Mouse (Mus musculus) ovary, postnatal 36 days (tissue): Measurements from ENCODE around the gene Mup4.
"Not testable (repeated sequence)": the region's sequence is repeated elsewhere in the genome, so short reads cannot be mapped to it uniquely, and the experiment has no call there.

ENCODE experiments used
- DNase-seq: peaks from one replicate; pipeline ENCODE4 v3.0.0; 2022; ENCODE audit warnings: low spot score, mixed read lengths

Gene Mup4

DNA sequence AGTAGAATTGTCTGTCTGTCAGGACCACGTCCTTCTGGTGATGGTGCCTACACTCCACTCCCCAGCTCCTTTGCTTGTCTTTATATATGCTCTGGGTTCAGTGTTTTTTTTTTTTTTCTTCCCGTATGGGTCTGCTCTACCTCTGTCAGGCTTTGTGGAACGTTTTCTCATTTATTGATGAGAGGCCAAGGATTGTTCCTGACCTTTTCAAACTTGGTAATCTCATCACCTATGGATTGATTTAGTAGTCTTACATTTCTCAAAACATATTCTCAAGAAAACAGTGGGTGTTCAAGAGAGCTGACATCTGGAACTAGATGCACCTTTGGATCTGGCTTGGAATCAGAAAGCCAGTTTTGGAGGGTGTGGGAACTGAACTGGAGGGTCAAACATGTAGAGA lies at the start of gene Mup4:
Gene Mup4, minus strand, starts transcription at position 101 of the 400 bp plus-strand sequence.
- no peak for DNase-seq

DNA sequence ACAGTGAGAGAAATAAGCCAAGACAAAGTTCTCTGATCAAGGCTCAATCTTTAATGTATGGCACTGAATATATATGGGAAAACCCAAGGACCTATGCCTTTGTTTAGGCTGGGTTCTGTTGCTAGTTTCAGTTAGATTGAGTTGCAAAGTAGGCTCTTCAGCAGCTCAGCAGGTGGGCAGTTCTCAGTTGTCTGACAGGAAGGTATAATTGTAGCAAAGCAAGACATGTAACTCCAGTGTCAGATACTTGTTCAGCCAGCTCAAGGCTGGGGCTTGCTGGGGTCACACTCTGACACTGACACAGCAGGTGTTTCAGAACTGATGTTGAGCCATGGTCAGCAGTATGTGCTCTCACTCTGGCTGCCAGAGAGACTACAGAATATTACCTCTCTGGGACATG lies 37.4 kb upstream of the Mup4 start:
- not testable (repeated sequence) for DNase-seq

DNA sequence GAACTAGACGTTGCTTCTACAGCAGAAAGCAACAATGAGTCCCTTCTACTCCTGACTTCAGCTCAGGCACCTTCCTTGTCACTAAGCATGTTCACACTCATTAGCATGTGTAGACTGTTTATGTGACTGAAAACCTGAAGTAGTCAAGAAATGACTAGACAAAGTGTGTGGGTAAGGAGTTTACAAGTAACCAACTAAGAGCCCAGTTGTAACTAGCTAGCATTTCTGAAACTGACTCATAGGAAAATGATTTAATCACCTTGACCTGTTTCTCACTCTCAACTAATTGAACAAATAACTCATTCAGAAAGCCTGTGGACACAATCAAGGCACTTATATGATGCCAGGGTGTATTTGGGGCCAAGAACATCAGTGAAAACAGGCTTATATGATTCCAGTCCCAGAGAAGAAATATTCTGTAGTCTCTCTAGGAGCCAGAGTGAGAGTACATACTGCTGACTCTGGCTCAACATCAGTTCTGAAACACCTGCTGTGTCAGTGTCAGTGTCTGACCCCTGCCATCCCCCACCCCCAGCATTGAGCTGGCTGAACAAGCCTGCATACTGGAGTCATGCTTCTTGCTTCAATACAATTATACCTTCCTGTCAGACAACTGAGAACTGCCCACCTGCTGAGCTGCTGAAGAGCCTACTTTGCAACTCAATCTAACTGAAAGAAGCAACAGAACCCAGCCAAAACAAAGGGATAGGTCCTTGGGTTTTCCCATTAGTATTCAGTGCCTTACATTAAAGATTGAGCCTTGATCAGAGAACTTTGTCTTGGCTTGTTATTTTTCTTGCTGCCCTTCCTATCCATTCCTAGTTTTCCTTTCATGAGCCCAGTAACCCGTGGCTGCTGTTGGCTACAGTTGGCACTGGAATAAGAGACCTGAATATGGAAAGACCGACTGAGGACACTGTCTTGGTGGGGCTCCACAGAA lies 3.2 kb upstream of the Mup4 start, which contains the start of gene Mup6:
Gene Mup6, plus strand, starts transcription at position 890 of the 940 bp plus-strand sequence.
- DNase-seq = no peak

DNA sequence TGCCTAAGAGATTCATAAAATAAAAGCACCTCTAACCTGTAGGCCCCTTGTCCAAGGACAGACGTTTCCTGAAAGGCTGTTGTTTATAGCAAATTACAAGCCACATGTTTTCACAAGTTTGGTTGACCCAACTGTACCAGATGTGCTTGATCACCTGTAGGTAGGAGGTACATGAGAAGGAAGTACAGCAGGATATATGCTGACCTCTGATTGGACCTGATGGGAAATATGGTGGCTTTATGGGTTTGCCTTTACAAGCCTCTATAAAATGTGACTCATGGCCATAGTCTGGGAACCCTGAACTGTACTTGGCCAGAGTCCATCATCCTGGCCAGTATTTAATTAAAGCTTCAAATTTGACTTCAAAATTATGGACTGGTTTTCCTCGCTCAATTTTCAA lies 23.0 kb downstream of the Mup4 start:
- DNase-seq = no peak

DNA sequence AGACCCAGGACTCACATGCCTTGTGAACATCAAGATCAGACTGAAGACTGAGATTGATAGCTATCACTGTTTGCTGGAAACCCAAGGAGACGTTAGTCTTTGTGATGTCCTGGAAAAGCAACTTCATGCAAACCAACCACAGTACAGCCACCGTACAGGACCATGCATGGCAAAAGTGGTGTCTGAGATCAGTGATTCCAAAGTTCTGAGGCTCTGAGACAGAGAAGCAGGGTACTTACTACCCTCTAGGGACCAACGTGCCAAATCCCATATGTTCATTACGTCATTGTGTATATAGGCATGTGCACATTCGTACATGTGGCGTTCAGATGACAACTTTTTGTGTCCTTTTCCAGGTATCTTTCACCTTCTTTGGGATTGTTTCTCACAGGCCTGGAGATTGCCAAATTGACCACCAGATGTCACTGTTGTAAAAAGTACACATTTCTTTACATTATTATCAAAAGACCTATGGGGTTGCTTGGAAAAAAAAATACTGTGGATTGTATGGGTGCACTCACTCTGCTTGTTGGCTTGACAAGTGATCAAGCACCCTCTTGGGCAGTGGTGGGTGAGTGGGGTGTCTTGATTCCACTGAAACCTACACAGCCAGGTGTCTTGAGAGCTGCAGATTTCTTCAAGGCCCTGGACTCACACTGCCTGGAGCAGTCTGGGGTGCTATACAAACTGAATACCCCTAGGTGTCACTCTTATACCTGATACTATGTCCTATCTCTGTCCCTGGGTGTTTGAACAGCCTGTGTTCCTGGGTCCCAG lies 27.8 kb downstream of the Mup4 start:
- DNase-seq = no peak

DNA sequence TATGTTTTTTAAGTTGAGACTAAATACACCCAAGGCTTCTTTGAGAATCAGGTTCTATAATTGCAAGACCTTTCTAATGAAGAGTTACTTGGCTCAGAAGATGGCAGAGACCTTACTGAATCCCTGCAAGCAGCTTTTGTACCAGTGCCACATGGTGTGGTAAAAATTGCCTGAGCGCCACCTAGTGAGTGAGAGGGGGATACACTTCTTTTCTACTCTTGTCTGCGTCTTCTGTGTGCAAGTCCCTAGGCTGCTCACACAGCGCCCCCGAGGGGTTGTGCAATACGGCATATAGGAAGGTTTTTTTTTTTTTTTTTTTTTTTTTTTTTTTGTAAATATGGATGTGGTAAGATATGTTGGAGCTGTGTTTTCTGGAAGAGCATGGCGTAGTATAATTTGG lies 32.2 kb downstream of the Mup4 start:
- peak; percentile 53 for DNase-seq

DNA sequence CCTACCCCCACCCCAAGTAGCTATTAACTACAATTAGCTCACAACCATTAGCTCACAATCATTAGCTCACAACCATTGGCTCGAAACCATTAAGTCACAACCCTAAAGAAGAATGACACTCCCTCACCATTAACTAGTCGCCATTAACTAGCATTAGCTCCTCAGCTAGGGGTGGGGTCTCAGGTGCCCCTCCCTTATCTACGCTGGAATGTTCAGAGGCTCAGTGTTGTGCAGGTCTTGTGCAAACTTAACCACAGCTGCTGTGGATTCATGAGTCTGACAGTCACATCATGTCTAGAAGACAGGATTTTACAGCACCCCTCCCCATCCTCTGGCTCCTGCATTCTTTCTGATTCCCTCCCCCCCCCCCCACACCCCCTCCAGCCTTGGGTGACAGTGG lies 32.8 kb downstream of the Mup4 start:
- no peak for DNase-seq

DNA sequence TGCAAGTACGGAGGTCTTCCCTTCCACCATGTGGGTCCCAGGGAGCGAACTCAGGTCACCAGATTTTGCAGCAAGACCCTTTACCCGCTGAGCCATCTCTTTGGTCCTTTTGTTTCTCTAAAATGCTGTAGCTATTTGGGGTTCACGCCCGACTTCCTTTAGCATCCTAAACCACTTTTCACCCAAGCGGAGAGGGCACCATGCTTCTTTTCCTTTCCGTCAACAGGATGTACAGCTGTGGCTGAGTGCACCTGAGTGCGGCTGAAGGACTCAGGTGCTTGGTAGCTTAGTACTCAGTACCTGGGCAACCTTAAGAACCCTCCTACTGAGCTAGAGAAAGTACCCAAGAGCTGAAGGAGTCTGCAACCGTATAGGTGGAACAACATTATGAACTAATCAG lies 35.4 kb downstream of the Mup4 start:
- no peak for DNase-seq

DNA sequence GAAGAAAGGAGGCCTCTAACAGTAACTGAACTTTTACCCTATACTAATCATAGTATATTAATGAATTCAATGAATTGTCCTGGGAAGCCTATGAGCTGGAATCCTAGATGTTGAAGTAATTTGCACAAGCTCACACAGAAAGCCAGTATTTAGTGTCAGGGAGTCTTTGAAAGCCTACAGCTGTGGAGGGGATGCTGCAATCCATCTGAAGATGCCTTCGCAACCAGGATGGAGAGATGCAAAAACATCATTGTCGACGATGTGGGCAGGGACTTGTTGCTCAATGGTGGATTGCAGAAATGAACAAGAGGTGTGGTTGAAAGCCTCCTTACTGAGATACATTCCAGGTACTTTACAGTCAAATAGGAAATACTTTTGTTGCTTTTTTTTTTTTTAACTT lies 42.5 kb downstream of the Mup4 start:
- no peak for DNase-seq

DNA sequence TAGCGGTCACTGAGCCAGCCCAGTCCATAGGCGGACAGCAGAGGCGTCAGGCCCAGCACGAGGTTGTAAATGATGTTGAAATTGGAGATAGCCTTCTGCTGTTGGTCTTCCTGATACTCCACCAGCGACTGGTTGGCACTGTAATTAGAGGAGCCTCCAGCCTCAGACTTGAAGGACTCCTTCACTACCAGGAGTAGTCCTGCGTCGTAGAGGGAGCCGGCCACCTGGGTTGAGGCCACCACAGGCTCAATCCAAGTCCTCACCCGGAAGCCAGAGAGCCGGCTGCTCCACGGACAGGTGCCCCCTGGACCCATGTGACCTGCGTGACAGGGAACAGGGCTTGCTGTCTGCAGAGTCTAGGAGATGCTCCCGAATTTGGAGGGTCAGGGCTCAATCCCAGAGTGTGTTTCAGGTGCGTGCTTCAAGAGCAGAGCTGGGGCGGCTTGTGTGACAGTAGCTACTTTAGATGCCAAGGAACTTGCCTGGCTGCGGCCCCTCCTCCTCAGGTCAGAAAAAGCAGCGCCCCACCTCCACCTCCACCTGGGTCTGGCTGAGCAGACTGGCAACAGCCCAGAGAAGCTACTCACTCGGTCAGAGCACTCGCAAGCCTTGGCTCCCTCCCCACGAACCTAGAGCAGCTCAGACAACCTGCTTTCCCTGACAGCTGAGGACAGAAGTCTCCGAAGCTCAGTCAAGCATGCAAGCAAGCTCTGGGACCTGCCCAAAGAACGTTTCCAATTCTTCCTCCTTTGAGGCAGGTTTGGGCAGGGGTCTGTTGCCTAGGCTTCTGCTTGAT lies 45.7 kb downstream of the Mup4 start, which contains the start of gene Slc46a2:
Gene Slc46a2, minus strand, starts transcription at position 449 of the 796 bp plus-strand sequence.
- peak; percentile 13 for DNase-seq

DNA sequence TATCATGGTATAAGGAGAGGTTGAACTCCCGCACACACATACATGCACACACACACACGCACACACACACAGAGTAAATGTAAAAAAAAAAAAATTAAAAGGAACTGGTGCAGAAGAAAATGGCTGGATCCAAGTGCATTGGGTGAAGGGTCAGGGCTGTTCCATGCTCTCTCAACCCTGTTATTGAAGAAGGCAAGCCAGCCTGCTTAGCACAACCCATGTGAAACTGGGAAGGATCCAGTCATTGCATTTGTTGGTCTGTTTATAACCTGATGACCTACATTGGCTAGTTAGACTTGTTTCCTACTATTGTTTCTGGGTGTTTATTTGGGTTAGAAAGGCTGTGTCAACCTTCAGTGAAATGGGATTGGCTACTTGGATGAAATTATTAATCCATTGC lies 51.7 kb downstream of the Mup4 start:
- no peak for DNase-seq

DNA sequence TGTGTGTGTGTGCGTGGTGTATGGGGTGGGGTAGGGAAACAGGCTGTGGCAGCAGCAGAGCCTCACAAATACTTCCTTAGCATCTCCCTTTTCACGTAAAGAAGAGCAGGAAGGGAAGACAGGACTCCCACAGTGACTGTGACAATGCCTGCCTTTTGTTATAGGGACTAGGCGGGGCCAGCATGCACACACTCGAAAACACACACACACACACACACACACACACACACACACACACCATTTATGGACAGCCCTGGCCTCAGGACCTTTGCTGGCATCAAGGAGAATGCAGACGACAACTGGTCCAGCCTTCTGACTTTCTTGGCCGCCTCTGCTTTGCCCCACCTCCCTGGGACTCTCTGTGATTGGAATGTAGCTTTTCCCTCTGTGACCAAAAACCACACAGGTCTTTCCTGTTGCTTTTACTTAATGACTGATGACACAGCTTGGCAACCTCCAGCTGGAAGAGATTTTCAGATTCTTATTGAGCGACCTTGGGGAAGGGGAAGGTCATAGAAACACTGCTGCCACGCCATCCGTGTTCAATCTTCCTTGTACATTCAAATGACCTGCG lies 52.8 kb downstream of the Mup4 start:
- no peak for DNase-seq

DNA sequence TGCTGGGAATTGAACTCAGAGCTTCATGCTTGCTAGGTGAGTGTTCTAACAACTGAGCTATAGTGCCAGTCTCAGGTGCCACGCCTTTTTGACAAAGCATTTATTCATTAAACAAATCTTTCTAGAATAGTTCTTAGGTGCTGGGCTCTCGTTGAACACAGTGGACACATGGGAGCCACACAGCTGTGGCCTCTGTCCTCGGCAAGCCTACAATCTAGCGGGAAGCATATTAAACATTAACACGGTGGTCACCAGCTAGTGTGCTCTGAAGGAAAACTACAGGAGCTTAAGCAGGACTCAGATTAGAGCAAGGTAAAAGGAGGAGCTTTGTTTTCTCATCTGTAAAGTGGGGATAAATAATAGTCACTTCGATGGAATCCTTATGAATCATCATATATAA lies 53.4 kb downstream of the Mup4 start:
- no peak for DNase-seq
